Mouse (Mus musculus) MN1 (cell line): ENCODE data around the gene Olfr781.
"Not testable (repeated sequence)": the region's sequence is repeated elsewhere in the genome, so short reads cannot be mapped to it uniquely, and the experiment has no call there.

ENCODE experiments used
- DNase-seq: peaks from one replicate; pipeline ENCODE4 v3.0.0-alpha.2; 2016; ENCODE audit warnings: low spot score

Gene Olfr781

DNA sequence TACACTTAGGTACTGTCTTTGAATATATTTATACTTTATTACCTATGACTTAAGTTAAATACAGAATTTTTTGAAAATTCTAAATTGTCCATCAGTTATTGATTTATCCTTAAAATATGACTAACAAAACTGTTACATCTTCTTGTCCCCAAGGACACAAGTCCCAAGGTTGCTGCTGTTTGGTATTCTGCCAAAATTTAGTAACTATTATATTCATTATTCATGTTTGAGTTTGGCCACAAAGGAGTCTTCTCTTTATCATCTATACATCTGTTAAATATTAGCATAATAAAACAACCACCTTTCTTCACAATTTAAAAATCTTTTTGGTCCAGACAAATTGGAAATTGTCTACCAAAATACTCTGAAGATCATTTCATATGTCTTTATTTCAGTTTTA lies at the start of gene Olfr781:
TSS of gene Olfr781 (plus strand) at position 301 of the 400 bp plus-strand sequence.
- DNase-seq: no peak

DNA sequence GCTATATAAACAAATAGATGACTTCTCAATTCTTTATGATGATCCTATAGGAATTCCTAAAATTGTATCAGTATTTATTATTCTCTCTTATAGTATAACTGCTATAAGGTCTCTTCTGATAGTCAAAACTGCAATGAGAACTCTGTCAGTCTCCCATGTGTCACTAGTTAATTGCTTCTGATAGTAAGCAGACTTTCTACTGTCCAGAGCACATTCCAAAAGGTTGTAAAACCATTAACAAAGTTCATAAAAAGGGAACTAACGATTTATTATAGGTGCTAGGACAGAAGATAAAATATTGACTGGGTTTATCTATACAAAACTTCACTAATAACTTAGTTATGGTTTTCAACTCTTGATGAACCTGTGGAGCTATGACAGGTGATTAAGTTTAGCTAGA lies 15.7 kb upstream of the Olfr781 start:
- not testable (repeated sequence) for DNase-seq

DNA sequence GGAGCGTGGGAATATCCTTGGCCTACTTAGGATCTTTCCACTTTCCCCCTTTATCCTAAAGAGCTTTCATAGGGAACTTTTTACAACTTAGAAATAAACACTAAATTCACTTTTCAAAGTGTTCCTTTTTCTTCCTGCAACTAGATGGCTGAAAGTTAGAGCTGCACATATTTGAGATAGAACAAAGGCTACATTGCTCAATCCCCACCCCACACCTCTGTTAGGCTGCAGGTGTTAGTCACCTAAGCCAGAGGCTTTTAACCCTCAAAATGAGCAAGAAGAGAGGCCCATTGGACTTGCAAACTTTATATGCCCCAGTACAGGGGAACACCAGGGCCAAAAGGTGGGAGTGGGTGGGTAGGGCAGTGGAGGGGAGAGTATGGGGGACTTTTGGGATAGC lies 15.1 kb upstream of the Olfr781 start:
- DNase-seq: not testable (repeated sequence)

DNA sequence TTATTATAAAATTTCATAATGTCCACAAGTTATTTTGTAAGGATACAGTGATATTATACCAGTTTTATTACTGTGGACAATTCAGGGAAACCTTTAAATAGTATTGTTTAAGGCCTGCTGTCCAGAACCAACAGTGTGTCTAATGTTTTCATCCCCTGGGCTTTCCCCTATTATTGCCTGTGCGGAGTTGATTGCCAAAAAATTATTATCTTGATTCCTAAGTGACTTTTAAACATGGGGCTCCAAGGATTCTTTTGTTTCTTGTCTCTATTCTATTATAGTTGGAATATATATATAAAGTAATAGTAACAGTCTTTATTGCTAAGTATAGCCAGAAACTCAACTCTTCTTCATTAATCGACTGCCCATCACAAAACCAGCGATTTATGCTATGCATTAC lies 10.8 kb upstream of the Olfr781 start, which contains the start of gene Olfr780:
TSS of gene Olfr780 (plus strand) at position 301 of the 400 bp plus-strand sequence.
- no peak for DNase-seq

DNA sequence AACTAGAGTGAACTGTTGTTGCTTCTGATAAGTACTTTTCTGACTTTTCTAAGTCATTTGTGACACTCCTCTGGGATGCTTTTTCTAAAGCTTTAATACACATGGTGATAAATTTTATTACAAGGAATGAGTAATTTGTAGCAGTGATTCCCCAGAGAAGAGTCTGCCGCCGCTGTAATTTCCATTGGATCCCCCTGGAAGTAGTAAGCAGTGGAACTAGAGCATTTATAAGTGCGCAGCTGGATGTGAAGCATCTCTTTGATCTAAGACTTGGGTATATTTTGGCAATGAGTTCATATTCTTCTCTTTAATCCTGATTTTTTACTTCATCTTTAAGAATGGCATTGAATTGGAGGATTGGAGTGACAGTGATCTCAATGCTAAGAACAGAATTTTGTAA lies 19.9 kb downstream of the Olfr781 start, which contains the start of gene Olfr782:
TSS of gene Olfr782 (plus strand) at position 301 of the 400 bp plus-strand sequence.
- DNase-seq: no peak

DNA sequence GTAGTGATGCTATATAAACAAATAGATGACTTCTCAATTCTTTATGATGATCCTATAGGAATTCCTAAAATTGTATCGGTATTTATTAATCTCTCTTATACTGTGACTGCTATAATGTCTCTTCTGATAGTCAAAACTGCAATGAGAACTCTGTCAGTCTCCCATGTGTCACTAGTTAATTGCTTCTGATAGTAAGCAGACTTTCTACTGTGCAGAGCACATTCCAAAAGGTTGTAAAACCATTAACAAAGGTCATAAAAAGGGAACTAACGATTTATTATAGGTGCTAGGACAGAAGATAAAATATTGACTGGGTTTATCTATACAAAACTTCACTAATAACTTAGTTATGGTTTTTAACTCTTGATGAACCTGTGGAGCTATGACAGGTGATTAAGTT lies 23.8 kb downstream of the Olfr781 start:
- DNase-seq: not testable (repeated sequence)

DNA sequence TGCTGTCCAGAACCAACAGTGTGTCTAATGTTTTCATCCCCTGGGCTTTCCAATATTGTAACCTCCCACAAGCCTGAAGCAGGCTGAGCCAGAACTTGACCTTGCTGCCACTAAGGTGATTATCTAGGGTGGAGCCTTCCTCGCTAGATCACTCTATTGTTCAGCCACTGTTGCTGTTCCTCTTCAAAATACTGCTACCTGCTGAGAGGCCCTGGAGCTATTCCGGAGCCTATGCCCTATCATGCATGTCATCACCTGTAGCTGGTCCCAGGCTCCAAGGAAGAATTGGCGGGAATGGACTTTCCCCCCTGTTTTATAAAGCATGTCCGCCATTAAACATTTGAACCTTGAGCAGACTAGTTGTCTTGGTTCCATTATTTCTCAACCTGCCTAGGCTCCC lies 27.8 kb downstream of the Olfr781 start:
- not testable (repeated sequence) for DNase-seq

DNA sequence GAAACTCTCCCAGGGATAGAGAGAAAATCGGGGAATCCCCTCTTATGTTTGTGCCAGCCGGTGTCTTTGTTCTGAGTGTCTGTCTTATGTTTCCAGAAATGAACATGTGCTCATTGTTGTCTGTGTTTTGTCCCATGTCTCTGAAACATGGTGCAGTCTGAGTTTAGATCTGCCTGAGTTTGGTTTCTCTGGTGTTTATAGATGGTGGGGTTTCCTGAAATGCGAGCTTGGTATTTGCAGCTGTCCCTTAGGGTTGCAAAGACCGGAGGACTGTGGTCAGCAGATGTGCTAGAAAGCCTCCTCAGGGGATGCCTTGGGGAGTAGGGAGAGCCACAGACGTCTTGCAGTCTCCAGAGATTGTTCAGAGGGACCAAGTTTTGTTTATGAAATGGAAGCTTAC lies 28.7 kb downstream of the Olfr781 start:
- DNase-seq: no peak

DNA sequence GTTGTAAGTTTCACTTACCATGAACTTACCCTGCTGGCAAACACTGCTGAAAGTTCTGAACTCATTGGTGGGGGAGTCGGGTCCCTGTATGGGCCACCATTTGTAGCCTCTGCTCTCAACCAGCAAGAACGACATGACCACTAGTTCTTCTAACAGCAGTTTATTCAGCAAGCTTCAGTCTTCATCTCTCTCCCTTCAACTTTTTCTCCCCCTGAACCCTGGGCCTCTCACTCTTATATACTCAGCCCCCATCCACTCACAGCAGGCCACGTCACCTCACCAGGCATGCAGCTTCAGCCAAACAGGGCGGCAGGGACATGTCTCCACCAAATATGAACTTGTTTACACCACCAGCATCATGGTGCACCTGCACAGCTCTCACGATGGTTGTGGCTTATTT lies 45.4 kb downstream of the Olfr781 start:
- DNase-seq: not testable (repeated sequence)
